In the genomic region with DNA sequence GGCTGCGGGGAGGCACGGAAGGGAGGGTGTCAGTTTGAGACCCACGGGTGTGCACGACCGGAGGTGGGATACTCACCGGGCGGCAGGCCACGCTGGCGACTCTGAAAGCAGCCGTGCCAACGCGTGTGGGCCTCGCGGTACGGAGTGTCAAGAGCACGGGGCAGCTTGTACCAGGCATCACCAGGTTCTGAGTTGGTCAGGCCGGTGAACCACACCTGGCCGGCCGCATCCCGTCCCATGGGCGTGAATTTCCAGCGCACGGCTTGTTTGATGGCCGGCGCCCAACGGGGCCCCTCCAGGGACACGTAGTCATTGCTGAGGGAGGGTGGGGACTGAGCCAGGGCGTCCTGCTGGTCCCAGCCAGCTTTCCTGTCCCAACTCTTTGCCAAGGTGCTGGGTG, we compare ENCODE assay signal across 8 mouse cellular contexts. TPM values are rescaled to one million over a fixed set of nuclear protein-coding genes. Genes with fewer than 3 reads are reported as not detected.
DNase-seq lines count a peak whose midpoint lies in the region; ATAC-seq lines count a peak whose summit lies in the region.

No protein-coding gene starts in this region.

- H3K27me3 ChIP-seq in intestine, embryonic 14.5 days (replicated peaks; ENCODE audit: control insufficient read depth, insufficient read depth, low read length) = peaks cover 29% of the 10 kb centered on the region
- peaks cover 13% of the 10 kb centered on the region for H3K27me3 ChIP-seq in midbrain, embryonic 15.5 days (replicated peaks)

- H3K4me2 ChIP-seq in intestine, embryonic 14.5 days (ENCODE audit: low read length) = peak overlapping the region; percentile 56
- H3K4me2 ChIP-seq in midbrain, embryonic 15.5 days = peak overlapping the region; percentile 45

- 0 out of 2 replicates have a peak overlapping the region, but pooled peaks have one; percentile 16 for H3K9ac ChIP-seq in intestine, embryonic 14.5 days (ENCODE audit: low read length)
- H3K9ac ChIP-seq in midbrain, embryonic 15.5 days = peak overlapping the region; percentile 23; the same call in 1 of the 2 replicates

- no peak overlapping the region for H3K27ac ChIP-seq in intestine, embryonic 14.5 days (ENCODE audit: low read depth)
- no peak overlapping the region for H3K27ac ChIP-seq in midbrain, embryonic 15.5 days

- H3K9me3 ChIP-seq in intestine, embryonic 14.5 days (ENCODE audit: control insufficient read depth, low read length) = no peaks in the 10 kb centered on the region
- no peaks in the 10 kb centered on the region for H3K9me3 ChIP-seq in midbrain, embryonic 15.5 days

- ATAC-seq in erythroid progenitor cell, adult 5-6 weeks (replicated peaks; ENCODE audit: low FRiP score, poor library complexity, severe bottlenecking) = 0 out of 2 replicates have a peak, but pooled peaks have one; percentile 0
- peak; percentile 6; the same call in 1 of the 2 replicates for ATAC-seq in intestine, embryonic 14.5 days (replicated peaks; ENCODE audit: low FRiP score, low TSS enrichment, low read depth)
- no peak; the same call in 1 of the 2 replicates for ATAC-seq in midbrain, embryonic 15.5 days (replicated peaks)

- DNase-seq in heart, adult 11 months = peak; percentile 96
- no peak for DNase-seq in heart, adult 8-10 months (ENCODE audit: low spot score)
- DNase-seq in intestine, embryonic 14.5 days (ENCODE audit: low spot score) = no peak
- DNase-seq in ovary, postnatal 14 days (ENCODE audit: low spot score) = no peak
- DNase-seq in layer of hippocampus, postnatal 10 days (ENCODE audit: low spot score in 2 of 2) = no peak
- no peak for DNase-seq in urinary bladder, postnatal 25 days (ENCODE audit: low spot score)

- H3K36me3 ChIP-seq in intestine, embryonic 14.5 days (ENCODE audit: control insufficient read depth, insufficient read depth, low read length) = peaks cover 41% of the 10 kb centered on the region
- peaks cover 27% of the 10 kb centered on the region for H3K36me3 ChIP-seq in midbrain, embryonic 15.5 days (replicated peaks)

- H3K4me3 ChIP-seq in intestine, embryonic 14.5 days (ENCODE audit: low read depth, low read length) = peak overlapping the region; percentile 32; the same call in 1 of the 2 replicates
- H3K4me3 ChIP-seq in midbrain, embryonic 15.5 days = peak overlapping the region; percentile 17

- 11% methylated on average over 28 of the region's 28 CpGs for WGBS in intestine, embryonic 14.5 days
- 11% methylated on average over 28 of the region's 28 CpGs for WGBS in midbrain, embryonic 15.5 days

- H3K4me1 ChIP-seq in intestine, embryonic 14.5 days (replicated peaks; ENCODE audit: control insufficient read depth, insufficient read depth, low read length) = peaks cover 19% of the 10 kb centered on the region
- peaks cover 30% of the 10 kb centered on the region for H3K4me1 ChIP-seq in midbrain, embryonic 15.5 days

RNA-seq across cellular contexts. Expression of a gene that starts 0.9 kb away (rescaled TPM):
- total RNA-seq in heart, adult 8-10 months (2022) = under 1 TPM in 2 of 4 experiments, not detected in 2; 0.29 to 0.66 TPM
- 5.4 and 15.1 TPM in 2 replicates for total RNA-seq in erythroid progenitor cell, adult 5-6 weeks (2015; ENCODE audit: low replicate concordance)
- total RNA-seq in erythroid progenitor cell, adult 5-6 weeks (2017; ENCODE audit: low replicate concordance) = 12.3 and 14.8 TPM in 2 replicates
- polyA plus RNA-seq in intestine, embryonic 14.5 days (2014; fragmentation: Nextera tagmentation; extraction: Ambion mirVana) = 0.58 and 0.59 TPM in 2 replicates
- polyA plus RNA-seq in midbrain, embryonic 15.5 days (2015; fragmentation: Nextera tagmentation; extraction: Ambion mirVana) = 1.1 TPM in 2 replicates
- total RNA-seq in layer of hippocampus, postnatal 10 days (2021) = under 1 TPM; 0.57 to 0.74 TPM

RNA-seq across cellular contexts. Expression of a gene that starts 7.4 kb away (rescaled TPM):
- total RNA-seq in heart, adult 8-10 months (2022) = 10 to 100 TPM in 1 of 4 experiments, 1 to 10 TPM in 3; 9.2 to 11.4 (median 9.8) TPM
- total RNA-seq in erythroid progenitor cell, adult 5-6 weeks (2015; ENCODE audit: low replicate concordance) = 15.9 and 18.7 TPM in 2 replicates
- 29.7 and 33.0 TPM in 2 replicates for total RNA-seq in erythroid progenitor cell, adult 5-6 weeks (2017; ENCODE audit: low replicate concordance)
- 4.8 and 6.9 TPM in 2 replicates for polyA plus RNA-seq in intestine, embryonic 14.5 days (2014; fragmentation: Nextera tagmentation; extraction: Ambion mirVana)
- 19.7 and 22.5 TPM in 2 replicates for polyA plus RNA-seq in midbrain, embryonic 15.5 days (2015; fragmentation: Nextera tagmentation; extraction: Ambion mirVana)
- total RNA-seq in layer of hippocampus, postnatal 10 days (2021) = 10 to 100 TPM; 37.0 to 40.8 TPM

RNA-seq across cellular contexts. Expression of a gene that starts 13.7 kb away (rescaled TPM):
- total RNA-seq in heart, adult 8-10 months (2022) = 10 to 100 TPM; 25.9 to 39.0 (median 32.2) TPM
- total RNA-seq in erythroid progenitor cell, adult 5-6 weeks (2015; ENCODE audit: low replicate concordance) = 235 and 246 TPM in 2 replicates
- total RNA-seq in erythroid progenitor cell, adult 5-6 weeks (2017; ENCODE audit: low replicate concordance) = 247 and 266 TPM in 2 replicates
- 93.3 and 93.9 TPM in 2 replicates for polyA plus RNA-seq in intestine, embryonic 14.5 days (2014; fragmentation: Nextera tagmentation; extraction: Ambion mirVana)
- polyA plus RNA-seq in midbrain, embryonic 15.5 days (2015; fragmentation: Nextera tagmentation; extraction: Ambion mirVana) = 153 and 159 TPM in 2 replicates
- total RNA-seq in layer of hippocampus, postnatal 10 days (2021) = 10 to 100 TPM; 81.2 to 85.2 TPM

RNA-seq across cellular contexts. Expression of a gene that starts 14.4 kb away (rescaled TPM):
- 10 to 100 TPM; 52.4 to 61.2 (median 57.1) TPM for total RNA-seq in heart, adult 8-10 months (2022)
- 49.9 and 58.7 TPM in 2 replicates for total RNA-seq in erythroid progenitor cell, adult 5-6 weeks (2015; ENCODE audit: low replicate concordance)
- total RNA-seq in erythroid progenitor cell, adult 5-6 weeks (2017; ENCODE audit: low replicate concordance) = 18.1 and 24.4 TPM in 2 replicates
- 85.0 and 86.8 TPM in 2 replicates for polyA plus RNA-seq in intestine, embryonic 14.5 days (2014; fragmentation: Nextera tagmentation; extraction: Ambion mirVana)
- polyA plus RNA-seq in midbrain, embryonic 15.5 days (2015; fragmentation: Nextera tagmentation; extraction: Ambion mirVana) = 26.6 and 29.9 TPM in 2 replicates
- total RNA-seq in layer of hippocampus, postnatal 10 days (2021) = 10 to 100 TPM; 25.1 to 30.9 TPM

RNA-seq across cellular contexts. Expression of a gene that starts 19.6 kb away (rescaled TPM):
- 10 to 100 TPM; 49.1 to 55.0 (median 53.8) TPM for total RNA-seq in heart, adult 8-10 months (2022)
- 8.8 TPM in 1 of 2 replicates, not detected in the other for total RNA-seq in erythroid progenitor cell, adult 5-6 weeks (2015; ENCODE audit: low replicate concordance)
- total RNA-seq in erythroid progenitor cell, adult 5-6 weeks (2017; ENCODE audit: low replicate concordance) = 4.0 and 17.2 TPM in 2 replicates
- 70.7 and 70.8 TPM in 2 replicates for polyA plus RNA-seq in intestine, embryonic 14.5 days (2014; fragmentation: Nextera tagmentation; extraction: Ambion mirVana)
- polyA plus RNA-seq in midbrain, embryonic 15.5 days (2015; fragmentation: Nextera tagmentation; extraction: Ambion mirVana) = 90.4 and 92.6 TPM in 2 replicates
- 10 to 100 TPM; 72.0 to 77.3 TPM for total RNA-seq in layer of hippocampus, postnatal 10 days (2021)
